In genomic region chr15:11010976-11011548, GRCm38 (mm10) we compare ENCODE assay signal across 20 mouse cellular contexts. TPM values are rescaled to one million over a fixed set of nuclear protein-coding genes. Genes with fewer than 3 reads are reported as not detected.
"Had no signal": no experiment of that assay in that cellular context is flagged by ENCODE, and none has a peak within 500 bp of the region (broad histone marks: within the 10 kb centered on the region; RNA-seq: fewer than 3 reads in every experiment).

No protein-coding gene starts in this region.

- ATAC-seq: intestine, embryonic 16.5 days; midbrain, embryonic 16.5 days had no signal

- H3K9ac ChIP-seq: limb, embryonic 15.5 days; lung, embryonic 15.5 days; midbrain, embryonic 12.5 days; neural tube, embryonic 13.5 days had no signal

- H3K27me3 ChIP-seq: limb, embryonic 15.5 days; lung, embryonic 15.5 days; midbrain, embryonic 12.5 days; neural tube, embryonic 13.5 days had no signal

- H3K36me3 ChIP-seq: limb, embryonic 15.5 days; lung, embryonic 15.5 days; midbrain, embryonic 12.5 days; neural tube, embryonic 13.5 days had no signal

- H3K4me2 ChIP-seq: limb, embryonic 15.5 days; lung, embryonic 15.5 days; midbrain, embryonic 12.5 days; neural tube, embryonic 13.5 days had no signal

- H3K9me3 ChIP-seq: limb, embryonic 15.5 days; lung, embryonic 15.5 days; megakaryocyte, embryonic 14.5 days; midbrain, embryonic 12.5 days; neural tube, embryonic 13.5 days had no signal

- DNase-seq: kidney, adult 8-10 months; kidney, postnatal 25 days; lung, postnatal 14 days; retina, postnatal 1 day; right cerebral cortex, postnatal 4 days; spleen, adult 18-20 months; thymus, postnatal 36 days had no signal

- H3K4me1 ChIP-seq: limb, embryonic 15.5 days; lung, embryonic 15.5 days; midbrain, embryonic 12.5 days; neural tube, embryonic 13.5 days had no signal

- H3K27ac ChIP-seq: left cerebral cortex, adult 2 months; limb, embryonic 15.5 days; lung, embryonic 15.5 days; macrophage; midbrain, embryonic 12.5 days; neural tube, embryonic 13.5 days had no signal

- H3K4me3 ChIP-seq: left cerebral cortex, adult 2 months; limb, embryonic 15.5 days; lung, embryonic 15.5 days; megakaryocyte, embryonic 14.5 days; midbrain, embryonic 12.5 days; neural tube, embryonic 13.5 days had no signal

RNA-seq across cellular contexts. Expression of gene Slc45a2, which starts 10.5 kb away (rescaled TPM):
- total RNA-seq: layer of hippocampus, postnatal 25 days; left cerebral cortex, postnatal 14 days had no signal
- polyA plus RNA-seq: intestine, embryonic 16.5 days; limb, embryonic 11.5 days; lung, embryonic 15.5 days; macrophage; midbrain, embryonic 16.5 days; neural tube, embryonic 13.5 days; stomach, embryonic 14.5 days had no signal

RNA-seq across cellular contexts. Expression of gene Rxfp3, which starts 26.7 kb away (rescaled TPM):
- polyA plus RNA-seq: intestine, embryonic 16.5 days; macrophage had no signal

RNA-seq across cellular contexts. Expression of gene C1qtnf3, which starts 58.9 kb away (rescaled TPM):
- total RNA-seq: layer of hippocampus, postnatal 25 days had no signal
- polyA plus RNA-seq: macrophage had no signal
